Mouse (Mus musculus): ENCODE results near the gene Cldn14.
A peak's percentile ranks its signal among the peaks of the same experiment; 100 is the strongest.

Gene Cldn14

GRCm38 (mm10) chr16:93944301-93944700 lies 64.3 kb downstream of the Cldn14 start:
- DNase-seq (ENCODE audit: low read depth), result no peak

GRCm38 (mm10) chr16:93942796-93943502 lies 65.7 kb downstream of the Cldn14 start:
- peak; percentile 20 for DNase-seq (ENCODE audit: low read depth)

GRCm38 (mm10) chr16:93941781-93942567 lies 66.7 kb downstream of the Cldn14 start:
- no peak for DNase-seq (ENCODE audit: low read depth)

GRCm38 (mm10) chr16:93939961-93940360 lies 68.7 kb downstream of the Cldn14 start:
- DNase-seq (ENCODE audit: low read depth), result no peak

GRCm38 (mm10) chr16:93938400-93938846 lies 70.2 kb downstream of the Cldn14 start:
- DNase-seq (ENCODE audit: low read depth), result peak; percentile 76

GRCm38 (mm10) chr16:93935009-93935408 lies 73.6 kb downstream of the Cldn14 start:
- no peak for DNase-seq (ENCODE audit: low read depth)

GRCm38 (mm10) chr16:93934588-93934987 lies 74.0 kb downstream of the Cldn14 start:
- no peak for DNase-seq (ENCODE audit: low read depth)

- DNase-seq (ENCODE audit: low read depth), result no peak
Measured at GRCm38 (mm10) chr16:93932185-93933168, 76.2 kb downstream of the Cldn14 start.

GRCm38 (mm10) chr16:93929370-93930032 lies 79.1 kb downstream of the Cldn14 start:
- DNase-seq (ENCODE audit: low read depth), result no peak

- no peak for DNase-seq (ENCODE audit: low read depth)
Measured at GRCm38 (mm10) chr16:93925684-93926247, 82.9 kb downstream of the Cldn14 start.

GRCm38 (mm10) chr16:93923788-93924187 lies 84.8 kb downstream of the Cldn14 start:
- DNase-seq (ENCODE audit: low read depth), result no peak

GRCm38 (mm10) chr16:93922835-93923389 lies 85.7 kb downstream of the Cldn14 start:
- no peak for DNase-seq (ENCODE audit: low read depth)

- DNase-seq (ENCODE audit: low read depth), result no peak
Measured at GRCm38 (mm10) chr16:93920673-93921072, 88.0 kb downstream of the Cldn14 start.

GRCm38 (mm10) chr16:93919189-93919588 lies 89.4 kb downstream of the Cldn14 start:
- DNase-seq (ENCODE audit: low read depth), result no peak

GRCm38 (mm10) chr16:93918679-93919060 lies 90.0 kb downstream of the Cldn14 start:
- DNase-seq (ENCODE audit: low read depth), result no peak

GRCm38 (mm10) chr16:93917712-93918678 lies 90.6 kb downstream of the Cldn14 start:
- DNase-seq (ENCODE audit: low read depth), result peak; percentile 95

- DNase-seq (ENCODE audit: low read depth), result peak; percentile 76
Measured at GRCm38 (mm10) chr16:93915338-93915849, 93.2 kb downstream of the Cldn14 start.

- DNase-seq (ENCODE audit: low read depth), result peak; percentile 96
Measured at GRCm38 (mm10) chr16:93913881-93914576, 94.6 kb downstream of the Cldn14 start.

GRCm38 (mm10) chr16:93912808-93913207 lies 95.8 kb downstream of the Cldn14 start:
- DNase-seq (ENCODE audit: low read depth), result no peak

All from 416B (cell line).